Mouse (Mus musculus) urinary bladder, postnatal 36 days (tissue): ENCODE results near the gene Mfrp.

Experiments
- DNase-seq, 2 experiments: peaks; one replicate each; pipeline ENCODE4 v3.0.0; 2022; ENCODE audit warnings: low spot score in 2 of 2, mixed read lengths in 1 of 2

The Mfrp gene

DNA sequence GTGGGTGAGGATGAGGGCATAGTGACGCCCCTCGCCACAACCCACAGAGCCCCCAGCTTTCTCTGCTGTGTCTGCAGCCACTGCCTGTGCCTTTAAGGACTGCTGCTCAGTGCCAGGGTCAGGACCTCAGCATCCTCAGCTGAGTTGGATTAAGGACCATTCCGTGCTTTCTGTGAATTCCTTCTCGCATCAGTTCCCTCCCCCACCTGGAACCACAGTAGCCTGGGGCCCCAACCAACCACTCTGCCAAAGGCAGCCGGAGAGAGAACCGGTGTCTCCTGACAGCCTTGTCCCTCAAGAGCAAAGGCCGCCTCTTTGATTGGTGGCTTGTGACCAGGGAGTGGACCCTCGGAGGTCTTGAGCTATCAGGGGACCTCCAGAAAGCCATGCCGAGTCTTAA, at the start of gene Mfrp:
Gene Mfrp, plus strand, starts transcription at position 240 of the 400 bp plus-strand sequence.
- no peak for DNase-seq

DNA sequence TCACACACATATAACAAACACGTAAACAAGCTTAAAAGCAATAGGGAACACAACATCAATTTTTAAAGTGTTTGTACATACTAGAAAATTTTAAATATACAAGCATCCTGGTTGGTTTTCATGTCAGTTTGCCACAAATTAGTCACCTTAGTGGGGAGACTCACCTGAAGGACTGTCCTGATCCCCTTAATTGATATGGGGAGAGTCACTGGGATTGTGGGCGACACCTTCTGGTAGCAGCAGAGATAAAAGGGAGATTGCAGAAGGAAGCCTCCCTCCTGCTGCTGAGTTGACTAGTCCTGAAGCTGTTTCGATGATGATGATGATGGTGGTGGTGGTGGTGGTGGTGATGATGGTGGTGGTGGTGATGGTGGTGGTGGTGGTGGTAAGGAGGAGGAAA, 48.7 kb upstream of the Mfrp start:
- DNase-seq: no peak

DNA sequence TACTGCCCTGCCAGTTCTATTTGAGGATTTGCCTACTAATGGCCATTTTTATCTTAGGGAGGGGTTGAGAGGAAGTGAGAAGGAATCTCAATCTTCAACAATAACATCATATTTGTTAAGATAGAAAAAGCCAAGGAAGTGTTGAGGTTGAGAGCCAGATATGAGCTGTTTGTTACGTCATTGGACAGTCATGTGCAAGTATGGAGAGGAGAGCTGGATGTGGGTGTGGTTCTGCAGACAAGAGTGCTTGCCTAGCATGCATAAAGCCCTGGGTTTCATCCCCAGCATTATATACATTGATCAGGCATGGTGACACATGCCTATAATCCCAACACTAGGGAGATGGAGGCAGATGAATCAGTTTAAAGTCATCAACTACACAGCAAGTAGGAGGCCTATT, 47.6 kb upstream of the Mfrp start:
- DNase-seq: no peak

DNA sequence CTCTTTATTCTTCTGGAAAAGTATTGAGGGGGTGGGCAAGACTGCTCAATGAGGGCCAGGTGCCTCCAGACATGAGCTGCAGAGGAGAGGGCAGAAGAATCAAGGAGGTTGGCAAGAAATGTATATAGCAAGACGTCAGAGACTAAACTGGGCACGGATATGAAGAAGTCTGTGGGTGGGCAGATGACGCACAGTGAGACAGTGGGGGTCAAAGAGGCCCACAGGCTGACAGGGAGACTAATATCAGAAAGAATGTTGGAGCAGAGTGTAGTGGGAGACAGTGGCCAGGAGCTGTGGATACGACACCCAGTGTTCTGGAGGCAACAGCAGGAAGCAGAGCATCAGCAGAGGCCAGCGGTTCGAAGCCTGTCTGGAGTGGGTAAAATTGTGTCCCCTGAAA, 42.9 kb upstream of the Mfrp start:
- no peak for DNase-seq

DNA sequence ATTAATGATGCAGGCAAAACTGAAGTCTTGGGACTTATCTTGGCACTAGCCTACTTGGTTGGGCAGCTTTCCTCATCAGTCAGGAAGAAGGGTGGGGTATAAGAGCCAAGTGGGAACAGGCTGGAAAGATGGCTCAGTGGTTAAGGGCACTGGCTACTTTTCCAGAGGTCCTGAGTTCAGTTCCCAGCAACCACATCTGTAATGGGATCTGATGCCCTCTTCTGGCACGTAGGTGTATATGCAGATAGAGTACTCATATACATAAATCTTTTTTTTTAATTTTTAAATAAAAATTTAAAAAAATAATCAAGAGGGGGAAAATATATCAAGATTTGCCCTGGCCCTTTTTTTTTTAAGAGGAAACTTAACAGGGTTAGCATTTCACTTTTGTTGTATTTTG, 36.4 kb upstream of the Mfrp start:
- no peak for DNase-seq

DNA sequence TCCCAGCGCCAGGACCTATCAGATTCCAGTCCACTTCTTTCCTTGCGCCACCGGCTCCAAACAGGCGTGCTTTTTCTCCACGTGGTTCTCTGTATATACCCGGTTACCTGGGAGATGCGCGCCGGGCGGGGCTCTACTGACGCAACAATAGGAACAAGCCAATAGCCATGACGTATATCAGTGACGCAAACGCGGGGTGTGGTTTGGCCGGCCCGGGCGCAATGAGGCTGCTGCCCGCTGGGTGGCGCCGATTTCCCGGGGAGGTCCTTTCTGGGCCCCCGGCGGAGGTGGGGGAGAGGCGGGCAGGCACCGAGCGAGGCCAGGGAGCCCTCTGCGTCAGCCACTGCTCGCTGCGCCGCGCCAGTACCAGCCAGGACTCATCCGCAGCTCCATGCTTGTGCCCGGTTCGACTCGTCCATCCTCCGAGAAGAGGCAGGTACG, 34.7 kb upstream of the Mfrp start, which contains the start of gene Usp2:
Gene Usp2, plus strand, starts transcription at position 237 of the 441 bp plus-strand sequence.
- DNase-seq: peak; percentile 99

DNA sequence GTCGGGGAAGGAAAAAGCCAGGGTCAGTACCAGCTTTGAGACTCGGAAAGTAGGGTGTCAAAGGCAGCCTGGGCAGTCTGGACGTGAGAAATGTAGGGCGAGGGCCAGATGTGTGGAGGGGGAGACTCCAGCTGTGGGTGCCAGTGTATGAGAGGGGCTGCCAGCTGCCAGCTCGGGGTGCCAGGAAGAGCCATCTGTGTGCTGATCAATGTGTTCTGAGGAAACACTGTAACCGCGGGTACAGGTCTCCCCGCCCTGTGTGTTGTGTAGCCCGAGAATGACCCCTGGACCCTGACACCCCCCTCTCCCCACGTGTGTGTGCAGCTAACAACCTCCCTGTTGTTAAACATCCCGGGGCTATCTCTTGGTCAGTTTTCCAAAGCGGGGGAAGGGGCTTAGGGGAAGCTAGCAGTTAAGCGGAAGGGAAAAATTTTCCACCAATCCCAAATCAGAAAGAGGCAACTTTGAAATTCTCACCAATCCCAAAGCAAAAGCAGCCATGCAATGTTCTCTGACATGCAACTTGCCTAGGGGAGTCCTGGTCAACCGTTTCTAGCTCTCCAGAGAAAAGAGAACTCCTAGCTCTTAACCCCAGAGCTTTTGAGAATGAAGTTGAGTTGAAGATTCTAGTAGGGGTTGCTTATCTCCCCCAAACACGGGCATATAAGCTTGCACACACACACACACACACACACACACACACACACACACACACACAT, 34.1 kb upstream of the Mfrp start:
- no peak for DNase-seq

DNA sequence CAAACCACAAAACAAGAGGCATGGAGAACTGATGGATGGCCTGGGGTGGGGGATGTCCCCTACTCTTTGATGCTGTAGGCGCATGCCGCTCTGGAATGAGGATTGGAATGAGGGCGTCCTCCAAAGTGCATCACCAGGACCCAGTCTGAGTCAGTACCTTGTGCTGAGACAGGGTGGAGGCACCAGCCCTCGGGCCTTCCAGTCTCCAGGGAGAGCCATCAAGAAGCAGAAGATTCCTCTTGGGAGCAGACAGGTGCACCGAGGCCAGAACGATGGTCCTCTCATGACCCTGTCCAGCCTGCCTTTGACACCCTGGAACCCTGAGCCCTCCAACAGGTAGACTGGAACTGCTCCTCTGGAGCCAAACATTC, 33.6 kb upstream of the Mfrp start:
- no peak for DNase-seq

DNA sequence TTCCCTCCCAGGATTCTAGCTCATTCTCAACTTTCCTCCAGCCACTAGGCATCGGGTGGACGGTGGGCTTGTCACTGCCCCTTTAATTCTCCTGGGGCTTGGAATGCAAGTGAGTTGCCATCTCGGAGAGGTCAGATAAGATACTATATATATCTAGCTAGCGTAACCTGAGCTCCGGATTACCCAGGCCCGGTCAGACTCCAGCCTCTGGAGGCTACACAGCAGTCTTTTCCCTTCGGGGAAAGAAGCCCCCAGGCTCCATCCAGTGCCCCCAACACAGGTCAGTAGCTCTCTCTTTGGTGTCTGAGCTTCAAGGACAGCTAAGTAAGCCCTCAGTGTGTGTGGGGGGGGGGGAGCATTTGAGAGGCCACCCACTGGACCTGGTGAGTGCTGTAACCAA, 32.3 kb upstream of the Mfrp start:
- DNase-seq: no peak

DNA sequence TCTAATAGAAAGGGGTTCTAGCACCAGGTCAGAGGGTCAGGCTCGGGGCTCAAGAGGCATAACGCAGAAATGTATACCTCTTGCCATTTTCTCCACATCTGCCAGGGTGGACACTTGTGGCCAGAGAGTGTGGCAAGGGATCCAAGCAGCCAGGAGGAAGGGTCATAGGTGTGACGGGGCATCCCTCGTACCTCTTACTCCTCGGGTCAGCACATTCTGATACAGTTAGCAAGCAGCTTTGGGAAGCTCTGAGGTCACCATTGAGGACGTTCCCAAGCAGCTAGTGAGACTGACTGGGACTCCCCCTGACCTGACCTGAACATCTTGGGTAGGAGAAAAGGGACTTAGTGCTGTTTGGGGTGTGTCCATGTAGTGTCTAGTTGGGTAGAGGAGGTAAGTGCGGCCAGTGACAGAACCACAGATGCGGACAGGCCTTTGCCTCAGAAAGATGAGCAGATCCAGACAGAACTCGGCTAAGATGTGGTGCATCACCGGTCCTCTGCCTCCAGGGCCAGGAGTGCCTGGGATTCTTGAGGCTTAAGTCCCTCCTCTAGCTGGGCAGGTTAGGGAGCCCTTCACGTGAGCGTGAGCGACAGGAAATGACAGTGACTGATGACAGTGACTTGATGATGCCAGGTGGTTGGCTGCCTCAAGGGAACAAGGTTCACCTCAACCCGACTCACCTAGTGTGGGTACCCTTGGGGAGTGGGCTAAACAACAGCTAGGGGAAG, 31.3 kb upstream of the Mfrp start:
- DNase-seq: no peak

DNA sequence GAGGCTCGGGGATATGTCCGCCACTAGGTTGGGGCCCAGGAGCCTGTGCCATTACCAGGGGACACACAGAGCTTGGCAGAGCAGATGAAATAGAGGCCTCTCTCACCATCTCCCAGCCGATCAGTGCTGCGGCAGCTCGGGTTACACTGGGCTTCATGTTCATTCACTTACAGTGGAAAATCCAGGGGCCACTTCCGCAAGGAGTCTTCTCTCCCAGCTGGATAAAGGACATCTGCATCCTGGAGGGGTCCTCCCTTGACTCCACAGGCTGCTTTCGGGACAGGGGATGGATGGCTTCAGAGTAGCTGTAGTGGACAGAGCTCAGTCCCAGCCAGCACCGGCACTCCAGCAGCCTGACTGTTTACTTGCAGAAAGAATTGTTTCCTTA, 30.7 kb upstream of the Mfrp start:
- no peak for DNase-seq

DNA sequence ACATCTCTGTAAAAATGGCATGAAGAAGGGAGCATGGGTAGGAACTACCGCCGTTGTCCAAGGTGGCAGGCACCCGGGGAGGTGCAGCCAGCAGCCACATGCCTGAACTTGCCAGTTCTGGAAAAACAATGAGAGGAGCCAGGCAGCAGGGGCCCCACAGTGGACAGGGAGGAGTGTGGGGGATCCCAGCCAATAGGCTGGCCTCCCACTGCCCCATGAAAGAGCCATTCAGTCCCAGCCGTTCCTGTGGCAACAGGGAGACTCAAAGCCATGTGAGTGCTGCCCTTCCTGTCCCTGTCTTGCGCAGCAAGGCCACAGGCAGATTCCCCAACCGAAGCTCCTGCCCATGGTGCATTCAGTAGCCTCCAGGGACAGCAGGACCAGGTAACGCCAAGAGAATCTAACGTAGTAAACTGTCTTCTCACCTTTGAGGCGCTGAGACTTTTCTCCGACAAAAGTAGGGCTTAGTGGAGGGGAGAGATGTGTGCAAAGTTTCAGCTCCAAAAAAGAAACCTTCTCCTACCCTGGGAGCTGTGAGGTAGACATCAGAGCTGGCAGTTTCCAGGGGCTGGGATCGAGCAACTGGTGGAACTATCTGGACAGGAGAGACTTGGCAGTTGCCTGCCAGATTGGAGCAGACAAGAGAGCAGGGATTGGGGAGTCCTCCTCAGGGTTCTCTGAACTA, 29.5 kb upstream of the Mfrp start:
- DNase-seq: no peak

DNA sequence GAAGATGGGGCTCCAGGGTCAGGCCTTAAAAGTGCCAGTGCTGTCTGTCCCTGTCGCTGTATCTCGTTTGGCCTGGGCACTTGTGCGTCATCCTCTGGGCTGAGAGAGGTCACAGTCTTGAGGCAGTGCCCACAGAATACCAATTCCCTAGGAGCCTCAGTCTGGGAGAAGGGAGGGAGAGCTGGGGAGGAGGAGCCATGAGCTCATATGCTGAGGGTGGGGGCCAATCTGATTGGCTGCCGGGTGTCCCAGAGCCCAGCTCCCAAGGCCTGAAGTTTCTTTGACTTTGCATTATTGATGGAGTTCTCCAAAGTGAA, 29.0 kb upstream of the Mfrp start:
- DNase-seq: no peak

DNA sequence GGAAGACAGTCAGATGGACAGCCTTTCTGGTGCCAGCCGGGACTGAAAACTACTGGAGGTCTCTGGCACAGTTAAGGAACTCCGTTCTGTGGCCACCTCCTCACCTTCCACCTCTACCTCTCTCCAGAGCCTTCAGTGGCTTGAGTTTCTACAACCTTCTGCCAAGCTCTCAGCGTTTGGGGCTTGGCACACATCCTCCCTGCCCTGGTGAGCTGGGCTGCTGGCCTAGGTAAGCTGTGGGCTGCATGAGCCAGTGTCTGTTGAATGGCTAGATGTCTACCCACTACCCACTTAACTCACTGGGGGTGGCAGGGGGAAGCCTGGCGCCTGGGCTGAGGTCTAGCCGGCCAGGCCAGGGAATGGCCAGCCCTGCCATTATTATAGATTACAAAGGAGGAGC, 28.4 kb upstream of the Mfrp start:
- no peak for DNase-seq

DNA sequence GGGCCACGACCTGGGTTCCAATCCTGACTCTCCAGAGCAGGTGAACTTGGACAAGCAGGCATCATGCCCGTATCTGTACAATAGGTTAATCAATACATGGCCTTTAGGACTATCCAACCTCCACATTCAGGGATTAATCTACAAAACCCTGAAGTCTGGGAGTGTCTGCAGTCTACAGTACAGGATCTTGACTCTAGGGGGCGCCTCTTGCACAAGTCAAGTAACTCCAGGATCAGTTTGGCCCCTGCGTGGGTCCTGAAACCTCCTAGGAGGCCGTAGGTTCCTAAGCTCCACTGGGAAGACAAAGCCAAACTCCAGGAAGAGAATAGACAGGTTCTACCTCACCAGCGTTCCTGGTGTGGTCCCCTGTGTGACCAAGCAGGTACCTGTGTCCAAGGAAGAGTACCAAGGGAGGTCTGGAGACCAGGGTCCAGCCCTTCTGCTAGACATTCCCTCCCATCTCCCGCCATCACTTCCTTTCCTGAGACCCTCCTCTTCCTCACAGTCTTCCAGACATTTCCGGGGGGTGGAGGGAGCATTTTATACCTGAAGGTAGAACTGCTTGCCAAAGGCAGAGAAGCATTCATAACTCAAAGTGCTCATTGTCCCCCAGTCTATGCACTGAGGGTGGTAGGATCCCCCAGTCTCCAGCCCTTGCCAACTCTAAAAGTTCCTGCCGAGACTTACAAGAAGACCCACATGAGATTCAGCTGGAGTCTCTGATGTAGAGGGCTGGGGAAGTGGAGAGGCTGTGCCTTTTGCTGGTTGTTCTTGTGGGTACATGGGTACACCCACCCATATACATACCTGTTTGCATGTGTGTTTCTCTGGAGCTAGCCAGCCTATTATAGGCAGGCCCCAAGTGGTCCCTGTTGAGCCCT, 26.9 kb upstream of the Mfrp start:
- DNase-seq: no peak

DNA sequence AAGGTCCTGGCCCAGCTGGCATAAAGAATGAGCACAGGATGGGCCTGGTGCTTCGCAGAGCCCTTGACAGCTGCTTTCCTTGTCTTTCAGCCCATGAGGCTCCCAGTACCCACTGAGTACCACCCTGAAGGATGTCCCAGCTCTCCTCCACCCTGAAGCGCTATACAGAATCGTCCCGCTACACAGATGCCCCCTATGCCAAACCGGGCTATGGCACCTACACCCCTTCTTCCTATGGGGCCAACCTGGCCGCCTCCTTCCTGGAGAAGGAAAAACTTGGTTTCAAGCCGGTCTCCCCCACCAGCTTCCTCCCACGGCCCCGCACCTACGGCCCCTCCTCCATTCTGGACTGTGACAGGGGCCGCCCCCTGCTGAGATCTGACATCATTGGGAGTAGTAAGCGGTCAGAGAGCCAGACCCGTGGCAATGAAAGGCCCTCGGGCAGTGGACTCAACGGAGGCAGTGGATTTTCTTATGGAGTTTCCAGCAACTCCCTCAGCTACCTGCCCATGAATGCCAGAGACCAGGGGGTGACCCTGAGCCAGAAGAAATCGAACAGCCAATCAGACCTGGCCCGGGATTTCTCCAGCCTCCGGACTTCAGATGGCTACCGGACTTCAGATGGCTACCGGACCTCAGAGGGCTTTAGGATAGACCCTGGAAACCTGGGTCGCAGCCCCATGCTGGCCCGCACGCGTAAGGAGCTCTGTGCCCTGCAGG, 26.1 kb upstream of the Mfrp start:
- no peak for DNase-seq

DNA sequence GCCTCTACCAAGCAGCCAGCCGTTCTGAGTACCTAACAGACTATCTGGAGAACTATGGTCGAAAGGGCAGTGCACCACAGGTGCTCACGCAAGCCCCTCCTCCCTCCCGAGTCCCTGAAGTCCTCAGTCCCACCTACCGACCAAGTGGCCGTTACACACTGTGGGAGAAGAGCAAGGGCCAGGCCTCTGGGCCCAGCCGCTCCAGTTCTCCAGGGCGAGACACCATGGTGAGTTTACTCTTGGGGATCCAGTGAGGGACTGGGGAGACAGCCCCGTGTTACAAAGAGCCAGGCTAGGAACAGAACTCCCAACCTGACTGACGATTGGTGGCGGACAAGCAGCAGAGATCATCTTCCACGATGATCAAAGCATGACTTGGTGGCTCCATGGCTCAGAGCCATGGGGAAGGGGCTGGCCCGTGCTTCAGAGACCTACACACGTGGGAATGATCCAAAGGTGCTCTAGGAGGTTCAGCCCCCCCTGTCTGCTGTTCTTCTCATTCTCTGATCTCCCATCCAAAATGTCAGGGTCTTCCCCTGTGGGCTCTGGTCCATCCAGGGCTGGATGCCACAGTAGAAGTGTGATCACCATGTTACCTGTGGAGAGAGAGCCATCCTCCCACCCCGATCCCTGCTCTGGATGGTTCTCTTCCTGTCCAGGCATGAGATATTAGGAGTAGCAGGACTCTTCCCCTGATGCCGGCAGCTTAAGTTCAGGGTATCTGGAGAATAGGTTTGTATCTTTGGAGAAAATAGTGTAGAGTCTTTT, 25.3 kb upstream of the Mfrp start:
- DNase-seq: no peak

DNA sequence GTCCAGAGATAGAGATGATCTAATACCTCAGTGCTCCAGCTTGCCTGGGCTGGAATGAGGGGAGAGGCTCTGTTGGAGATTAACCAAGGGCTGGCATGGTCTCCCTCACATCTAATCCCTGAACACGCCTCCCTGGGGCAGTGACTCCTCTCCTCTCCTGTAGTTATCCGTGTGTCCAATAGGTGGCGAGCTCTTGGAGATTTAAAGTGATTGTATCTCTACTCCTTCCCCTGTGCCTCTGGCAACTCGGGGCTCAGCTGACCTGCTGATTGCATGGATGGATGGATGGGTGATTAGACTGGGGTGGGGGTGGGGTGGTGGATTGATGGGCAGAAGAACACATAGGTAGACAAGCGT, 24.8 kb upstream of the Mfrp start:
- DNase-seq: peak in 1 of 2 experiments; percentile 80

DNA sequence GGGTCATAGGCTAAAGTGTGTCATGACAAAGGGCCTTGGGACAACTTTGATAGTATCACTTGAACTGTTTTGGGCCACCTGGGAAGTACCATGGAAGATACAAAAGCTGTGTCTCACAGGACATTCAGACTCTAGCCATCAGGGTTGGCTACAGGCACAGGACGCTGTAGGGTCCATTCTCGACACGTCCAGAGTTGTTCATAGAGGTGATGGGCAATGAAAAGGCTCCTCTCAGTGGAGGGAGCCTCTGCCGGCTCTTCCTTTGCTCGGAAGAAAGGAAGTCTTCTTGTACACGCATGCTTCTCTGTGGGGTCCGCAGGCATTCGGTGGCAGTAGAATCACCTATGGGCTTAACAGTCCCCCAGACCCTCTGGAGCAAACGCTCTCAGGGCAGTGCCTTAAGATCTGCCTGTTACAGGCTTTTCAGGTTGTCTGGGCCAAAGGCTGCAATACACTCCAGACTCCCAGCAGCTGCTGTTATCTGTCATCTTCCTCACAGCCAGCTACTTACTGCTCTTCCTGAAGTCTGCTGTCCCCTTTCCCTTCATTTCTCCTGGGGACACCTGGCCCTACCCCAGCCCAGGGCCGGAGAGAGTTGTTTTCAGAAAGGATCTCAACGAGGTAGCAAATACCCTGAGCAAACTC, 24.1 kb upstream of the Mfrp start:
- no peak for DNase-seq

DNA sequence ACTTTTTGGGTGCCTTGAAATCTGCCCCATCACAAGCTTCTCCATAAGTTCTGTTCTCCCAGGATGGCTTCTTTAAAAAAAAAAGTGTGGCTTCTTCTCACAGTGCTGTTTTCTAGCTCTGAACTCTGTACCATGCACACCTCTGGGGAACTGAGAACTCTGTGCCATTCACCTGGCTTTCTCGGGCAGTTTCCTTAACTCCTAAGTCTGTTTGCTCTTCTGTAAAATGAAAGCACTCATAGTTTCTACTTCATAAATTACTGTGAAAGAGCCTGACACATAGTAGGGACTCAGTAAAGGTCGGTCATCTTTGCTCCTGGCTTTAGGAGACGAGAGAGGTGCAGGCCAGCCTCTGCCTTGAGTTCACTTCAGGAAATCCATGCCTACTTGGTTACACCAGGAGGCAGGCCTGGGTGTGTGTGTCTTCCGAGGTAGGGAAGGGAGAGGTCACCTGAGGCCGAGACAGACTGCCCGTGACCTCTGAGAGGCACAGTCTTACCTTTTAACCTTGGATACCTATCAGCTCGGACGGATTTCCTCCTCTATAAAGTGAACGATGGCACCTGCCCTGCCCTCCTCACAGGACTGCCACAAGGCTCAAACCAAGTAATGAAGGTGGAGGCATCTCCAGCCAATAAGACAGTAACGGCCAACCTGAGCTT, 23.3 kb upstream of the Mfrp start:
- no peak for DNase-seq
